Mouse (Mus musculus): ENCODE results near the gene Tcl1b4. TPM values are rescaled to one million over a fixed set of nuclear protein-coding genes. Genes with fewer than 3 reads are reported as not detected.

Gene Tcl1b4
- polyA plus RNA-seq (2012; ENCODE audit: low replicate concordance), result not detected in 2 replicates

GRCm38 (mm10) chr12:105201657-105202056 is at the start of gene Tcl1b4:
TSS of gene Tcl1b4 (plus strand) at chr12:105201957.

GRCm38 (mm10) chr12:105159390-105159789 is 42.4 kb upstream of the Tcl1b4 start, which contains the start of gene Tcl1b1:
TSS of gene Tcl1b1 (plus strand) at chr12:105159690.

GRCm38 (mm10) chr12:105176044-105176443 is 25.7 kb upstream of the Tcl1b4 start, which contains the start of gene Tcl1b5:
TSS of gene Tcl1b5 (plus strand) at chr12:105176344.

GRCm38 (mm10) chr12:105190743-105191142 is 11.0 kb upstream of the Tcl1b4 start, which contains the start of gene Tcl1b3:
TSS of gene Tcl1b3 (plus strand) at chr12:105191043.

GRCm38 (mm10) chr12:105222601-105223319 is 21.0 kb downstream of the Tcl1b4 start, which contains the start of gene Tcl1:
TSS of gene Tcl1 (minus strand) at chr12:105222793.

Other genes starting within 250 kb of the Tcl1b4 start
- gene Syne3, start 192.1 kb upstream of the Tcl1b4 start, polyA plus RNA-seq (2012; ENCODE audit: low replicate concordance), result 7.3 and 13.2 TPM in 2 replicates
- 216 and 244 TPM in 2 replicates for gene Glrx5, start 169.3 kb upstream of the Tcl1b4 start, polyA plus RNA-seq (2012; ENCODE audit: low replicate concordance)
- not detected in 2 replicates for gene Tcl1b2, start 55.9 kb upstream of the Tcl1b4 start, polyA plus RNA-seq (2012; ENCODE audit: low replicate concordance)
- not detected in 2 replicates for gene Tcl1b1, start 42.3 kb upstream of the Tcl1b4 start, polyA plus RNA-seq (2012; ENCODE audit: low replicate concordance)
- 0.23 TPM in 1 of 2 replicates, not detected in the other for gene Tcl1b5, start 25.6 kb upstream of the Tcl1b4 start, polyA plus RNA-seq (2012; ENCODE audit: low replicate concordance)
- not detected in 2 replicates for gene Tcl1b3, start 10.9 kb upstream of the Tcl1b4 start, polyA plus RNA-seq (2012; ENCODE audit: low replicate concordance)
- not detected in 2 replicates for gene Tcl1, start 20.8 kb downstream of the Tcl1b4 start, polyA plus RNA-seq (2012; ENCODE audit: low replicate concordance)
- not detected in 2 replicates for gene Tunar, start 131.9 kb downstream of the Tcl1b4 start, polyA plus RNA-seq (2012; ENCODE audit: low replicate concordance)